Mouse (Mus musculus) G1E (cell line): Measurements from ENCODE around the gene Lrrc3c. TPM values are rescaled to one million over a fixed set of nuclear protein-coding genes. Genes with fewer than 3 reads are reported as not detected.

ENCODE experiments used
- ATAC-seq: 2 replicates; pipeline ENCODE4 v1.8.0; 2016; ENCODE audit warnings: mild to moderate bottlenecking; ENCODE audit not compliant: insufficient number of reproducible peaks, poor library complexity, low FRiP score, severe bottlenecking; ENCODE audit errors: extremely low read depth
- DNase-seq: peaks from one replicate; pipeline ENCODE4 v3.0.0; 2012; ENCODE audit warnings: low spot score
- H3K27me3 ChIP-seq: 2 replicates; pipeline ENCODE4 v1.6.1; 2012; ENCODE audit warnings: mild to moderate bottlenecking, low read length, inconsistent platforms; ENCODE audit not compliant: insufficient read depth
- H3K36me3 ChIP-seq: replicated peaks from 2 replicates; pipeline ENCODE3; 2012; ENCODE audit warnings: mild to moderate bottlenecking, inconsistent platforms
- H3K4me1 ChIP-seq: 2 replicates; pipeline ENCODE4 v1.6.1; 2012; ENCODE audit warnings: low read depth, low read length, inconsistent platforms, mixed read lengths; ENCODE audit not compliant: insufficient read depth
- H3K4me3 ChIP-seq: 2 replicates; pipeline ENCODE4 v1.5.1; 2012; ENCODE audit warnings: low read depth, mild to moderate bottlenecking, inconsistent platforms, low read length, moderate library complexity, mixed read lengths
- H3K9me3 ChIP-seq: replicated peaks from 2 replicates; pipeline ENCODE4 v1.6.1; 2012; ENCODE audit warnings: inconsistent platforms
- CTCF ChIP-seq: IDR thresholded peaks from 2 replicates; pipeline ENCODE4 v1.5.1; 2012; ENCODE audit warnings: low read depth, low read length, inconsistent platforms, mixed read lengths
- GATA1 ChIP-seq: IDR thresholded peaks from 2 replicates; pipeline ENCODE4 v1.6.1; 2012; ENCODE audit warnings: borderline replicate concordance, low read length, inconsistent platforms, mixed read lengths
- GATA2 ChIP-seq: IDR thresholded peaks from 2 replicates; pipeline ENCODE4 v1.6.1; 2012; ENCODE audit warnings: low read depth, low read length, inconsistent platforms, borderline replicate concordance
- POLR2AphosphoS5 ChIP-seq: IDR thresholded peaks from 2 replicates; pipeline ENCODE4 v1.6.1; 2012; ENCODE audit warnings: low read depth, low read length, inconsistent platforms; ENCODE audit not compliant: insufficient replicate concordance
- TAL1 ChIP-seq: conservative IDR thresholded peaks from 2 replicates; pipeline ENCODE4 v1.6.1; 2012; ENCODE audit warnings: low read depth, low read length, inconsistent platforms, mixed read lengths
- polyA plus RNA-seq: library from polyadenylated mRNA; stranded (reverse); fragments of >175 nt; gene quantifications from 2 replicates; pipeline ENCODE4 v1.2.3, GENCODE M21; 2012
- total RNA-seq, 2 experiments: library from RNA; stranded (forward) in 1 of 2; stranded (reverse) in 1 of 2; fragments of 200-1000 nt in 1 of 2; fragments of >200 nt in 1 of 2; fragmentation: Nextera tagmentation in 1 of 2; gene quantifications; 2 replicates each; pipeline ENCODE4 v1.2.3; 2014 to 2017

The Lrrc3c gene
- total and polyA plus RNA-seq, 3 experiments: not detected

DNA sequence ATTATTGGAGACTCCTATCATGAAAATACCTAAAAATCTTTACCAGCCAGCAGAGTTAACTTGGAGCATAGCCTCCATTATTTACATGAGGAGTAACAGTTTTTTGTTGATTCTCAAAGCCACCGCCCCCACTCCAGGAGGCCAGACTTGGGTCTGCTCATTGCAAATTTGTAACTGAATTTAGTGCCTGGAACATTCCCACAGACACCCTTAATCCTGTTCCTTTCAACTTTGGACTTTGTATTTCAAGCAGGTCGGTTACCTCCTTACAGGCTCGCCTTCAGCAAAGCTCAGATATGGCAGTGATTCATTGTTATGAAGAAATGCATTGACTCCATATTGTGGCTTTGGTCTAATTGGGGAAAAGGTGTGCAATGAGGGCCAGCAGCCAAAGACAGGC, 46.7 kb downstream of the Lrrc3c start:
- ATAC-seq (no peak), DNase-seq (no peak)
- no peaks in the 10 kb centered on the region for H3K4me1 ChIP-seq
- H3K4me3 ChIP-seq: no peak overlapping the region
- H3K9me3 ChIP-seq: no peaks in the 10 kb centered on the region
- H3K27me3 ChIP-seq: peaks cover 48% of the 10 kb centered on the region
- H3K36me3 ChIP-seq: no peaks in the 10 kb centered on the region
- TF ChIP-seq GATA2 (no peak), GATA1 (no peak), CTCF (no peak), POLR2AphosphoS5 (no peak), TAL1 (no peak)

DNA sequence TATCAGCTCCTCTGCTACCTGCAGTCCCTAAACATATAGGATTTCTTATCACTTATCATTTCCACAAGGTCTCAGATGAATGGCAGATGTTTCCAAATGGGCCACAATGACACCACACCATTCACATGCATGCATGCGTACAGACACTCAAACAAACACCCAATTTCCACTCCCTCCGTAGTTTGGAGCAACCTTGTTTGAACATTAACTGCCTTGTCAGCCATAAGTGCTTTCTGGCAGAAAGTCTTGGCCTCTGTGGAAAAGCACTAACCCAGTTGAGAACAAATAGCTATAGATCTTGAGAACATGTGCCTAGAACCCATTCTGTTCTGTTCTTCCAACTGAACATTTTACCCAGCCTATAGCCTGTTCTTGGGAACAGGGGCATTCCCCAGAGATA, 47.9 kb downstream of the Lrrc3c start:
- Histone ChIP-seq H3K27me3 (peaks cover 47% of the 10 kb centered on the region), H3K4me3 (no peak overlapping the region), H3K4me1 (no peaks in the 10 kb centered on the region), H3K36me3 (no peaks in the 10 kb centered on the region), H3K9me3 (no peaks in the 10 kb centered on the region)
- no peak for ATAC-seq
- TF ChIP-seq CTCF (no peak), TAL1 (no peak), POLR2AphosphoS5 (no peak), GATA2 (no peak), GATA1 (no peak)
- DNase-seq: no peak

DNA sequence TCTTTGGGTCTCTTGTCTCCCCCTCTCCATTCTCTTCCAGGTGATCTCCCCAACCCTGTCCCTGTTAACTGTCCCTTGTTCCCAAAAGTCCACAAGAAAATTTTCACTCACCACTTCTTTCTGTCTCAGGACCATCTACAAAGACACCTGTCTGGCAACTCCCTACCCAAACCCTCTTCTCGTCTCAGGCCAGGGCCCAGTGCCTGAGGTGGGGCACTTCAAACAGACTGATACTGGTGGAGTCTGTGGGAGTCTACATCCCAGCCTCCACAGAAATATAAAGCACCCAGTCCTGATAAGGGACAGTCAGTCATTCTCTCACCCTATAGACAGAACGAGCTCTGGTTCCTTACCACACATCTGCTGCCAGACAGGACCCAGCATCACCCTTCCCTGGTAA, 48.4 kb downstream of the Lrrc3c start, which contains the start of gene Gsdma2:
Gene Gsdma2 (plus strand): TSS at position 301 of the 400 bp plus-strand sequence.
- H3K27me3 ChIP-seq: peaks cover 48% of the 10 kb centered on the region
- no peak within 1 kb of the TSS for H3K4me3 ChIP-seq
- no peak for TF ChIP-seq CTCF

More for the DNA sequence above, 48.4 kb downstream of the Lrrc3c start, which contains the start of gene Gsdma2:
- Histone ChIP-seq H3K36me3 (no peaks in the 10 kb centered on the region), H3K4me1 (no peaks in the 10 kb centered on the region), H3K9me3 (no peaks in the 10 kb centered on the region)
- no peak for DNase-seq
- ATAC-seq: no peak

Other genes starting within 250 kb of the Lrrc3c start
Only the 20 nearest of the 23 such genes appear.
- gene Tcap, start 214.5 kb upstream of the Lrrc3c start, total RNA-seq (2014; fragmentation: Nextera tagmentation): not detected in 2 replicates
- 0.23 TPM in 1 of 2 replicates, not detected in the other for gene Tcap, start 214.5 kb upstream of the Lrrc3c start, total RNA-seq (2017)
- 0.13 TPM in 1 of 2 replicates, not detected in the other for gene Tcap, start 214.5 kb upstream of the Lrrc3c start, polyA plus RNA-seq
- gene Pnmt, start 211.8 kb upstream of the Lrrc3c start, total RNA-seq (2014; fragmentation: Nextera tagmentation): not detected in 2 replicates
- 0.12 TPM in 1 of 2 replicates, not detected in the other for gene Pnmt, start 211.8 kb upstream of the Lrrc3c start, total RNA-seq (2017)
- not detected in 2 replicates for gene Pnmt, start 211.8 kb upstream of the Lrrc3c start, polyA plus RNA-seq
- gene Pgap3, start 197.8 kb upstream of the Lrrc3c start, total RNA-seq (2014; fragmentation: Nextera tagmentation): 2.2 and 7.4 TPM in 2 replicates
- gene Pgap3, start 197.8 kb upstream of the Lrrc3c start, total RNA-seq (2017): 2.7 and 3.0 TPM in 2 replicates
- gene Pgap3, start 197.8 kb upstream of the Lrrc3c start, polyA plus RNA-seq: 7.5 and 9.1 TPM in 2 replicates
- not detected in 2 replicates for gene Erbb2, start 185.8 kb upstream of the Lrrc3c start, total RNA-seq (2014; fragmentation: Nextera tagmentation)
- gene Erbb2, start 185.8 kb upstream of the Lrrc3c start, total RNA-seq (2017): 0.05 TPM in 1 of 2 replicates, not detected in the other
- not detected in 2 replicates for gene Erbb2, start 185.8 kb upstream of the Lrrc3c start, polyA plus RNA-seq
- 19.6 and 27.2 TPM in 2 replicates for gene Mien1, start 159.3 kb upstream of the Lrrc3c start, total RNA-seq (2014; fragmentation: Nextera tagmentation)
- gene Mien1, start 159.3 kb upstream of the Lrrc3c start, total RNA-seq (2017): 63.9 and 75.0 TPM in 2 replicates
- 44.3 and 45.5 TPM in 2 replicates for gene Mien1, start 159.3 kb upstream of the Lrrc3c start, polyA plus RNA-seq
- gene Grb7, start 151.9 kb upstream of the Lrrc3c start, total RNA-seq (2014; fragmentation: Nextera tagmentation): 1.4 TPM in 1 of 2 replicates, not detected in the other
- gene Grb7, start 151.9 kb upstream of the Lrrc3c start, total RNA-seq (2017): not detected in 2 replicates
- 0.06 TPM in 1 of 2 replicates, not detected in the other for gene Grb7, start 151.9 kb upstream of the Lrrc3c start, polyA plus RNA-seq
- not detected in 2 replicates for gene Ikzf3, start 52.3 kb upstream of the Lrrc3c start, total RNA-seq (2014; fragmentation: Nextera tagmentation)
- gene Ikzf3, start 52.3 kb upstream of the Lrrc3c start, total RNA-seq (2017): 0.23 and 0.71 TPM in 2 replicates
- 0.01 TPM in 1 of 2 replicates, not detected in the other for gene Ikzf3, start 52.3 kb upstream of the Lrrc3c start, polyA plus RNA-seq
- 2.5 and 4.8 TPM in 2 replicates for gene Zpbp2, start 47.2 kb upstream of the Lrrc3c start, total RNA-seq (2014; fragmentation: Nextera tagmentation)
- gene Zpbp2, start 47.2 kb upstream of the Lrrc3c start, total RNA-seq (2017): 3.3 and 4.6 TPM in 2 replicates
- 0.36 and 0.43 TPM in 2 replicates for gene Zpbp2, start 47.2 kb upstream of the Lrrc3c start, polyA plus RNA-seq
- gene Ormdl3, start 10.9 kb upstream of the Lrrc3c start, total RNA-seq (2014; fragmentation: Nextera tagmentation): 11.0 and 22.0 TPM in 2 replicates
- 55.0 and 57.0 TPM in 2 replicates for gene Ormdl3, start 10.9 kb upstream of the Lrrc3c start, total RNA-seq (2017)
- gene Ormdl3, start 10.9 kb upstream of the Lrrc3c start, polyA plus RNA-seq: 37.8 and 43.2 TPM in 2 replicates
- gene Gm12355, start 27.4 kb downstream of the Lrrc3c start, total RNA-seq (2014; fragmentation: Nextera tagmentation): 1.3 TPM in 1 of 2 replicates, not detected in the other
- gene Gm12355, start 27.4 kb downstream of the Lrrc3c start, total RNA-seq (2017): 1.7 and 3.4 TPM in 2 replicates
- not detected in 2 replicates for gene Gm12355, start 27.4 kb downstream of the Lrrc3c start, polyA plus RNA-seq
- not detected in 2 replicates for gene Gsdma3, start 28.1 kb downstream of the Lrrc3c start, total RNA-seq (2014; fragmentation: Nextera tagmentation)
- gene Gsdma3, start 28.1 kb downstream of the Lrrc3c start, total RNA-seq (2017): 0.12 TPM in 1 of 2 replicates, not detected in the other
- not detected in 2 replicates for gene Gsdma3, start 28.1 kb downstream of the Lrrc3c start, polyA plus RNA-seq
- not detected in 2 replicates for gene Gsdma2, start 48.5 kb downstream of the Lrrc3c start, total RNA-seq (2014; fragmentation: Nextera tagmentation)
- 0.23 and 0.27 TPM in 2 replicates for gene Gsdma2, start 48.5 kb downstream of the Lrrc3c start, total RNA-seq (2017)
- not detected in 2 replicates for gene Gsdma2, start 48.5 kb downstream of the Lrrc3c start, polyA plus RNA-seq
- not detected in 2 replicates for gene Gsdma, start 66.1 kb downstream of the Lrrc3c start, total RNA-seq (2014; fragmentation: Nextera tagmentation)
- gene Gsdma, start 66.1 kb downstream of the Lrrc3c start, total RNA-seq (2017): not detected in 2 replicates
- 0.03 TPM in 1 of 2 replicates, not detected in the other for gene Gsdma, start 66.1 kb downstream of the Lrrc3c start, polyA plus RNA-seq
- gene Psmd3, start 84.3 kb downstream of the Lrrc3c start, total RNA-seq (2014; fragmentation: Nextera tagmentation): 69.2 and 71.4 TPM in 2 replicates
- gene Psmd3, start 84.3 kb downstream of the Lrrc3c start, total RNA-seq (2017): 75.6 and 76.1 TPM in 2 replicates
- gene Psmd3, start 84.3 kb downstream of the Lrrc3c start, polyA plus RNA-seq: 204 and 206 TPM in 2 replicates
- gene Csf3, start 103.0 kb downstream of the Lrrc3c start, total RNA-seq (2014; fragmentation: Nextera tagmentation): not detected in 2 replicates
- gene Csf3, start 103.0 kb downstream of the Lrrc3c start, total RNA-seq (2017): 0.27 TPM in 1 of 2 replicates, not detected in the other
- not detected in 2 replicates for gene Csf3, start 103.0 kb downstream of the Lrrc3c start, polyA plus RNA-seq
- 55.8 and 95.6 TPM in 2 replicates for gene Med24, start 131.1 kb downstream of the Lrrc3c start, total RNA-seq (2014; fragmentation: Nextera tagmentation)
- gene Med24, start 131.1 kb downstream of the Lrrc3c start, total RNA-seq (2017): 37.8 and 39.7 TPM in 2 replicates
- 83.8 and 109 TPM in 2 replicates for gene Med24, start 131.1 kb downstream of the Lrrc3c start, polyA plus RNA-seq
- 58.0 and 68.0 TPM in 2 replicates for gene Thra, start 142.3 kb downstream of the Lrrc3c start, total RNA-seq (2014; fragmentation: Nextera tagmentation)
- gene Thra, start 142.3 kb downstream of the Lrrc3c start, total RNA-seq (2017): 20.1 and 20.3 TPM in 2 replicates
- gene Thra, start 142.3 kb downstream of the Lrrc3c start, polyA plus RNA-seq: 32.3 and 33.1 TPM in 2 replicates
- 0.75 and 3.1 TPM in 2 replicates for gene Nr1d1, start 177.0 kb downstream of the Lrrc3c start, total RNA-seq (2014; fragmentation: Nextera tagmentation)
- 0.93 TPM in 2 replicates for gene Nr1d1, start 177.0 kb downstream of the Lrrc3c start, total RNA-seq (2017)
- 2.3 TPM in 2 replicates for gene Nr1d1, start 177.0 kb downstream of the Lrrc3c start, polyA plus RNA-seq
- gene Msl1, start 197.2 kb downstream of the Lrrc3c start, total RNA-seq (2014; fragmentation: Nextera tagmentation): 38.0 and 52.2 TPM in 2 replicates
- 39.4 and 45.6 TPM in 2 replicates for gene Msl1, start 197.2 kb downstream of the Lrrc3c start, total RNA-seq (2017)
- gene Msl1, start 197.2 kb downstream of the Lrrc3c start, polyA plus RNA-seq: 36.5 and 44.9 TPM in 2 replicates
- gene Casc3, start 206.6 kb downstream of the Lrrc3c start, total RNA-seq (2014; fragmentation: Nextera tagmentation): 51.8 and 64.6 TPM in 2 replicates
- 13.9 and 17.8 TPM in 2 replicates for gene Casc3, start 206.6 kb downstream of the Lrrc3c start, total RNA-seq (2017)
- 37.4 and 42.7 TPM in 2 replicates for gene Casc3, start 206.6 kb downstream of the Lrrc3c start, polyA plus RNA-seq